Mouse (Mus musculus): ENCODE results near the gene Hectd4. TPM values are rescaled to one million over a fixed set of nuclear protein-coding genes. Genes with fewer than 3 reads are reported as not detected.
"Not testable (repeated sequence)": the region's sequence is repeated elsewhere in the genome, so short reads cannot be mapped to it uniquely, and the experiment has no call there.

The Hectd4 gene
- total RNA-seq, 2 experiments from 2014 or later: 180 to 193 TPM

GRCm38 (mm10) chr5:121339507-121340230 lies 119.7 kb downstream of the Hectd4 start:
- DNase-seq (ENCODE audit: low spot score in 2 of 2): no peak

GRCm38 (mm10) chr5:121340965-121341473 lies 121.0 kb downstream of the Hectd4 start:
- no peak for DNase-seq (ENCODE audit: low spot score in 2 of 2)

DNA sequence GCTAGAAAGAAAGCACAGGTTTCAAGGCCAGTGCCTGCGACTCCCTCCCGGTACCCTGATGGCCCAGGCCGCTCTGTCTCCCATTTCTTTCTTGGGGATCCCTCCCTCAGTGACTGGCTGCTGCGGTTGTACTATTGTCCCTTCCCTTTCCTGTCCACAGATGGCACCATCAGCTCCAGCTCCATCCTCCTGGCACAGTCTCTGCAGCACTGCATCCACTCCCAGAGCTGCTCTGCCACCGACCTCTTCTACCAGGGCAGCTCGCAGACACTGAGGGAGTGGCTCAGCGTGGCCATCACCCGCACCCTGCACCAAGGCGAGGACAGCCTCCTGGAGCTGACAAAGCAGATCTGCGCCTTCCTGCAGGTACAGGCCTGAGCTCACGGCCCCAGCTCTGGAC lies 122.5 kb downstream of the Hectd4 start:
- no peak for DNase-seq (ENCODE audit: low spot score in 2 of 2)

- no peak for DNase-seq (ENCODE audit: low spot score in 2 of 2)
These were observed 124.0 kb downstream of the Hectd4 start for GRCm38 (mm10) chr5:121343997-121344396.

- no peak for DNase-seq (ENCODE audit: low spot score in 2 of 2)
These were observed 139.2 kb downstream of the Hectd4 start for GRCm38 (mm10) chr5:121359229-121359628.

DNA sequence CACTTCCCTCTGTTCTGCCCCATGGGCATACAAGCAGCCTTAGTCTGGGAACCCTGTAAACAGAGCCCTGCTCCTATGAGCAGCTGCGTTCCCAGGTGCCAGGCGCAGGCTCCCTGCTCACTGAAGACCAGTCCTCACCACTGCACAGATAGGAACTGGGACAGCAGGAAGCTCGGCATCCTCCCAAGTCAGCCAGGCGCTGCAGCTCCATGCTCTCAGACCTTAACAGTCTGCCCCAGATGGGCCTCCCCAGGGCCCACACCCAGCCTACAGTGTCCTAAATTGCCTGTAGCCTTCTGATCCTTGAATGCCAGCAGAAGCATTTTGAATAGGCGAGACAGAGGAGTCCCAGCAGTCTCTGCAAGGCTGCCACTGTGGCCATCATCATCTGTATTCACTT lies 141.7 kb downstream of the Hectd4 start:
- DNase-seq (ENCODE audit: low spot score in 2 of 2): no peak

GRCm38 (mm10) chr5:121363441-121363840 lies 143.4 kb downstream of the Hectd4 start:
- no peak for DNase-seq (ENCODE audit: low spot score in 2 of 2)

GRCm38 (mm10) chr5:121366449-121367225 lies 146.6 kb downstream of the Hectd4 start:
- no peak for DNase-seq (ENCODE audit: low spot score in 2 of 2)

- no peak for DNase-seq (ENCODE audit: low spot score in 2 of 2)
These were observed 147.2 kb downstream of the Hectd4 start for GRCm38 (mm10) chr5:121367255-121367654.

DNA sequence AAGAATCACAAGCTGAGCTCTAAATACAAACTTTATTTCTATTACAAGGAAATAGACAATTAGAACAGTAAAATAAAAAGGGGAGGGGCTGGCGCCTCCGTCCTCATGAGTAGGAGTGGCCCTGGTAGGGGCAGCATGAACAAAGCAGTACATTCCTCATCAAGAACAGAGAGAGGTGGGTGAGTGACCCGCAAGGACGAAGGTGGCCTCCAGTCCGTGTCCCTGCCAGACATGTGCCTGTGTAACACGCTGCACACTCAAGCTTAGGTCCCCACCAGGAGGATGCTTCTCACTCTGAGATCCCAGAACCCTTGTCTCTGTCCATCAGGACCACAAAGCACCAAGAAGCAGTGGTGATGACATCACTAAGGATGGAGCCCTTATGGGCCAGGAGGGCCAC lies 151.7 kb downstream of the Hectd4 start:
- DNase-seq (ENCODE audit: low spot score in 2 of 2): no peak

GRCm38 (mm10) chr5:121374790-121375189 lies 154.8 kb downstream of the Hectd4 start:
- no peak for DNase-seq (ENCODE audit: low spot score in 2 of 2)

GRCm38 (mm10) chr5:121376972-121377371 lies 157.0 kb downstream of the Hectd4 start:
- not testable (repeated sequence) for DNase-seq (ENCODE audit: low spot score in 2 of 2)

- no peak for DNase-seq (ENCODE audit: low spot score in 2 of 2)
These were observed 158.7 kb downstream of the Hectd4 start for GRCm38 (mm10) chr5:121378678-121379256.

GRCm38 (mm10) chr5:121380692-121381091 lies 160.7 kb downstream of the Hectd4 start:
- no peak for DNase-seq (ENCODE audit: low spot score in 2 of 2)

GRCm38 (mm10) chr5:121383857-121384756 lies 164.1 kb downstream of the Hectd4 start:
- no peak for DNase-seq (ENCODE audit: low spot score in 2 of 2)

- peak in 1 of 2 experiments; percentile 47 for DNase-seq (ENCODE audit: low spot score in 2 of 2)
These were observed 164.9 kb downstream of the Hectd4 start for GRCm38 (mm10) chr5:121384757-121385460.

DNA sequence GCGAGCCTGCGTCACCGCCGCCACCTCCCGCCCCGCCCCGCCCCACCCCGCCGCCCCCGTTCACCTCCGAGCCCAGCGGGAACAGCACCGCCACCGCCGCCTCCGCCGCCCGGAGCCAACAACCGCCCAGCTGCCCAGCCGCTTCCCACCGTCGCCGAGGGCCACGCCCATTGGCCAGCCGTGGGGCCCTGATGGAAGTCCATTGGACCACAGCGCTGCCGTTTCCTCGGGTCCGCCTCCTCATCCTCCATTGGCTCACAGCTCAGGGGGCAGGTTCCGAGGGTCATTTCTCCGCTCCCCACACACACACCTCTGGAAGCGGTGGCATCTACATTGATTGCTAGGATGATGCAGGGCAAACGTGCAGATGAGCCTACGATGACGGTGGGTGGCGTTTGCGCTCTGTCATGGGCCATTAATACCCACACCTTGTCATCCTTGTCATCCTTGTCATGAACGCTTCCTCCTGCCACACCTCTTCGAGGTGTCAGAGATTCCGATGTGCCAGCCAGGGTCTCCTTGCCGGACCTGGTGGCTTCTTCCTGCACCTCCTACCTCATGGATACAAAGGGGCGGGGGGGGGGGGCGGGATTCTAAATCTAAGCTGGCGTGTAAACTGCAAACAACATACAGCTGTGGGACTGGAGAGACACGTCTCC lies 165.6 kb downstream of the Hectd4 start, which contains the start of gene Trafd1:
Trafd1 (minus strand) TSS at position 172 of the 659 bp plus-strand sequence.
- DNase-seq (ENCODE audit: low spot score in 2 of 2): peak; percentile 90 to 94

GRCm38 (mm10) chr5:121386120-121386909 lies 166.3 kb downstream of the Hectd4 start:
- no peak for DNase-seq (ENCODE audit: low spot score in 2 of 2)

GRCm38 (mm10) chr5:121387126-121387525 lies 167.1 kb downstream of the Hectd4 start:
- no peak for DNase-seq (ENCODE audit: low spot score in 2 of 2)
